Mouse (Mus musculus) liver, embryonic 13.5 days (tissue): Measurements from ENCODE around the gene Art1. TPM values are rescaled to one million over a fixed set of nuclear protein-coding genes. Genes with fewer than 3 reads are reported as not detected.

Experiments used
- ATAC-seq: fragments of 200-750 bp; cut with Nextera tagmentation; 2 replicates; pipeline ENCODE4 v1.8.0; 2017; ENCODE audit warnings: low read depth, mild to moderate bottlenecking, moderate number of reproducible peaks, moderate library complexity
- DNase-seq: peaks from one replicate; pipeline ENCODE4 v3.0.0; 2022
- H3K27ac ChIP-seq: fragments of 300-500 bp; sonication (generic); 2 replicates; pipeline ENCODE4 v1.5.1; 2015; ENCODE audit warnings: moderate library complexity, mild to moderate bottlenecking, inconsistent platforms
- H3K27me3 ChIP-seq: fragments of 300-500 bp; sonication (generic); 2 replicates; pipeline ENCODE4 v1.6.1; 2015; ENCODE audit warnings: mild to moderate bottlenecking, inconsistent platforms
- H3K36me3 ChIP-seq: fragments of 300-500 bp; sonication (generic); 2 replicates; pipeline ENCODE4 v1.6.1; 2015; ENCODE audit warnings: mild to moderate bottlenecking, inconsistent platforms
- H3K4me1 ChIP-seq: fragments of 300-500 bp; sonication (generic); replicated peaks from 2 replicates; pipeline ENCODE4 v1.6.1; 2015; ENCODE audit warnings: inconsistent platforms
- H3K4me2 ChIP-seq: fragments of 300-500 bp; sonication (generic); 2 replicates; pipeline ENCODE4 v1.6.1; 2015; ENCODE audit warnings: inconsistent platforms, mild to moderate bottlenecking, moderate library complexity
- H3K4me3 ChIP-seq: fragments of 300-500 bp; sonication (generic); replicated peaks from 2 replicates; pipeline ENCODE4 v1.5.1; 2015; ENCODE audit warnings: mild to moderate bottlenecking, inconsistent platforms
- H3K9ac ChIP-seq: fragments of 300-500 bp; sonication (generic); 2 replicates; pipeline ENCODE4 v1.6.1; 2015; ENCODE audit warnings: mild to moderate bottlenecking, inconsistent platforms
- H3K9me3 ChIP-seq: fragments of 300-500 bp; sonication (generic); replicated peaks from 2 replicates; pipeline ENCODE4 v1.6.1; 2016; ENCODE audit warnings: inconsistent platforms
- WGBS: fragments of 180-500 bp; shearing (Covaris S2); methylation state at CpG from one replicate; pipeline ENCODE4 v1.1.7; 2015; ENCODE audit not compliant: insufficient replicate concordance; 5-methylcytosine and 5-hydroxymethylcytosine counted together
- polyA plus RNA-seq: library from polyadenylated mRNA; unstranded; fragments of >200 nt; fragmentation: Nextera tagmentation; extraction: Ambion mirVana; gene quantifications from 2 replicates; pipeline ENCODE4 v1.2.1, GENCODE M21; 2015

Art1 gene
- polyA plus RNA-seq = 0.22 and 0.48 TPM in 2 replicates

DNA sequence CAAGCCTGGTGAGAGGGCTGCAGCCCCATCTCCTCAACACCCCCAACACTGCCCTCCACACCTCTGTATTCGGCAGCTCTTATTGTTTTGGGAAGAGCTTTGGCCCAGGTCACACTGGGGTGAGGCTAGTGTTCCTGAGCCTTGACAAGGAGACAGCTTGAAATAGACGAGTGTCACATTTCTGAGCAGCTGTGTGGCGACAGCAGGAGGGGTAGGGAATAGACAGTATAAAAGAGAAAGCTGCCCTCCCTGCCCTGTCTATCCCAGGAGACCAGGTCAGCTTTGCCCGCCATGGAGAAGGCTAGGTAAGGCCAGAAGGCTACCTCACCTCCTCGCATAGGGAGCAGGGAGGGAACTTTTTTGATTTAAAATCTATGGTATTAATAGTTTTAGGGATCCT, at the start of gene Art1:
Gene Art1 (plus strand): TSS at position 257 of the 400 bp plus-strand sequence.
- ATAC-seq (no peak), DNase-seq (no peak)
- peak within 1 kb of the TSS; percentile 73 for H3K4me2 ChIP-seq
- peaks cover 20% of the 10 kb centered on the region for H3K27me3 ChIP-seq
- no peaks in the 10 kb centered on the region for H3K9me3 ChIP-seq
- H3K4me1 ChIP-seq = peaks cover 42% of the 10 kb centered on the region
- 0 out of 2 replicates have a peak within 1 kb of the TSS, but pooled peaks have one; percentile 44 for H3K4me3 ChIP-seq
- no peak within 1 kb of the TSS for H3K27ac ChIP-seq
- 60% methylated on average over 5 of the region's 5 CpGs for WGBS
- no peak within 1 kb of the TSS for H3K9ac ChIP-seq
- no peaks in the 10 kb centered on the region for H3K36me3 ChIP-seq

DNA sequence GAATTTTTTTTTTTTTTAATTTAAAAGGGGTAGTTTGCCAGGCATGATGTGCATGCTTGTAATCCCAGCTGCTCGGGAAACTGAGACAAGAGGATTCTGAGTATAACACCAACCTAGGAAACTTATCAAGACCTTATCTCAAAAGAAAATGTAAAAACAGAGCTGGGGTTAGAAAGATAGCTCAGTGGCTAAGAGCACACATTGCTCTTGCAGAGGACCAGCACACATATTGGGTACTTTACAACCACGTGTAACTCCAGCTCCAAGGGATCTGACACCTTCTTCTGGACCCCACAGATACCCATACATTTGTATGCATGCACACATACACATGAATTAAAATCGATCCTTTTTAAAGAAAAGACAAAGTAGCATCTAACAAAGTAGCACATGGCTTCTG, 40.2 kb upstream of the Art1 start:
- no peaks in the 10 kb centered on the region for H3K27me3 ChIP-seq
- 0 out of 2 replicates have a peak overlapping the region, but pooled peaks have one; percentile 9 for H3K4me2 ChIP-seq
- no peak overlapping the region for H3K9ac ChIP-seq
- no peak overlapping the region for H3K4me3 ChIP-seq
- 38% methylated on average over 3 of the region's 3 CpGs for WGBS
- peaks cover 26% of the 10 kb centered on the region for H3K36me3 ChIP-seq
- peaks cover 44% of the 10 kb centered on the region for H3K4me1 ChIP-seq
- DNase-seq (no peak), ATAC-seq (no peak)
- H3K27ac ChIP-seq = no peak overlapping the region
- H3K9me3 ChIP-seq = no peaks in the 10 kb centered on the region

GRCm38 (mm10) chr7:102062203-102062602, 39.3 kb upstream of the Art1 start:
- WGBS = 71% methylated on average over 1 of the region's 1 CpGs
- DNase-seq (no peak), ATAC-seq (no peak)
- H3K27ac ChIP-seq = no peak overlapping the region
- H3K36me3 ChIP-seq = peaks cover 20% of the 10 kb centered on the region
- H3K4me2 ChIP-seq = 0 out of 2 replicates have a peak overlapping the region, but pooled peaks have one; percentile 9
- H3K9me3 ChIP-seq = no peaks in the 10 kb centered on the region
- H3K27me3 ChIP-seq = no peaks in the 10 kb centered on the region
- no peak overlapping the region for H3K4me3 ChIP-seq
- H3K9ac ChIP-seq = no peak overlapping the region
- peaks cover 52% of the 10 kb centered on the region for H3K4me1 ChIP-seq

- Histone ChIP-seq H3K27ac (no peak overlapping the region), H3K9ac (peak overlapping the region; percentile 79), H3K4me3 (peak overlapping the region; percentile 78), H3K4me2 (peak overlapping the region; percentile 77), H3K36me3 (peaks cover 18% of the 10 kb centered on the region), H3K9me3 (no peaks in the 10 kb centered on the region), H3K27me3 (no peaks in the 10 kb centered on the region), H3K4me1 (peaks cover 55% of the 10 kb centered on the region)
- 35% methylated on average over 9 of the region's 9 CpGs for WGBS
- no peak for ATAC-seq
- DNase-seq = no peak
Measured at GRCm38 (mm10) chr7:102063891-102064290, 37.7 kb upstream of the Art1 start.

- Histone ChIP-seq H3K27me3 (no peaks in the 10 kb centered on the region), H3K27ac (peak overlapping the region; percentile 62), H3K36me3 (peaks cover 11% of the 10 kb centered on the region), H3K4me1 (peaks cover 54% of the 10 kb centered on the region), H3K4me3 (peak overlapping the region; percentile 78), H3K4me2 (peak overlapping the region; percentile 77), H3K9me3 (no peaks in the 10 kb centered on the region), H3K9ac (peak overlapping the region; percentile 79)
- under 1% methylated on average over 9 of the region's 9 CpGs for WGBS
- ATAC-seq (no peak), DNase-seq (no peak)
Measured at GRCm38 (mm10) chr7:102064655-102065045, 36.9 kb upstream of the Art1 start.

- DNase-seq (peak; percentile 88), ATAC-seq (peak; percentile 98)
- peak within 1 kb of the TSS; percentile 79 for H3K9ac ChIP-seq
- H3K27ac ChIP-seq = peak within 1 kb of the TSS; percentile 62
- H3K9me3 ChIP-seq = no peaks in the 10 kb centered on the region
- H3K4me2 ChIP-seq = peak within 1 kb of the TSS; percentile 77
- WGBS = under 1% methylated on average over 56 of the region's 56 CpGs
- H3K4me1 ChIP-seq = peaks cover 54% of the 10 kb centered on the region
- H3K27me3 ChIP-seq = no peaks in the 10 kb centered on the region
- peaks cover 10% of the 10 kb centered on the region for H3K36me3 ChIP-seq
- peak within 1 kb of the TSS; percentile 78 for H3K4me3 ChIP-seq
Measured at GRCm38 (mm10) chr7:102065046-102065891, 36.3 kb upstream of the Art1 start, which contains the start of the genes Rnf121, Xndc1 and Xntrpc. Gene Rnf121 (minus strand): TSS chr7:102065469. Gene Xndc1 (plus strand): TSS chr7:102065511. Gene Xntrpc (plus strand): TSS chr7:102065713.

- peak overlapping the region; percentile 62; the same call in 1 of the 2 replicates for H3K27ac ChIP-seq
- no peak for DNase-seq
- 61% methylated on average over 6 of the region's 6 CpGs for WGBS
Measured at GRCm38 (mm10) chr7:102066363-102066762, 35.2 kb upstream of the Art1 start.

DNA sequence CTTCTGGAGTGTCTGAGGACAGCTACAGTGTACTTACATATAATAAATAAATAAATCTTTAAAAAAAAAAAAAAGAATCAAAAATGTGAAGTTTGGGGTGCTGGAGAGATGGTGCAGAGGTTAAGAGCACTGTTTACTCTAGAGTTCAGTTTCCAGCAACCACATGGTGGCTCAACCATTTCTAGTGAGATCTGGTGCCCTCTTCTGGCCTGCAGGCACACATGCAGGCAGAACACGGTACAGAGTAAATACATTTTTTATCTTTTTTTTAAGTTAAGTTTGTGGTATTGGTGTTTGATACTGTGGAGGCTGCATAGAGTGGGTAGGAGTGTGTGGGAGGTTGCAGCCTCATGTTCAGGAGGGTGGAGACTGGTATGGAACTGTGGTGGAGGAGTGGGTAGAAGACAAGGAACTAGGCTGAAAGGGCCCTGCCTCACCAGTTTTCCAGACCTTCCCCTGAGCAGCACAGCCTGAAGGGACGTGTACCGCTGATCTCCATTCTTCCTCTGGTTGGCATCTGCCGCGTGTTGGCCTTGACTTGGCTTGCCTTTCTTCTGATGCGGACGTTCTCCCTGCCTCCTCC, 24.7 kb upstream of the Art1 start:
- H3K9ac ChIP-seq = no peak overlapping the region
- peak; percentile 36; the same call in 1 of the 2 replicates for ATAC-seq
- no peak overlapping the region for H3K4me2 ChIP-seq
- H3K9me3 ChIP-seq = no peaks in the 10 kb centered on the region
- H3K4me1 ChIP-seq = no peaks in the 10 kb centered on the region
- H3K36me3 ChIP-seq = peaks cover 90% of the 10 kb centered on the region
- no peak overlapping the region for H3K27ac ChIP-seq
- H3K4me3 ChIP-seq = no peak overlapping the region
- WGBS = 73% methylated on average over 7 of the region's 7 CpGs
- no peaks in the 10 kb centered on the region for H3K27me3 ChIP-seq
- DNase-seq = no peak

More at GRCm38 (mm10) chr7:102066363-102066762, 35.2 kb upstream of the Art1 start:
- ATAC-seq = no peak
- H3K9me3 ChIP-seq = no peaks in the 10 kb centered on the region
- peak overlapping the region; percentile 77 for H3K4me2 ChIP-seq
- no peaks in the 10 kb centered on the region for H3K27me3 ChIP-seq
- H3K36me3 ChIP-seq = peaks cover 18% of the 10 kb centered on the region
- peak overlapping the region; percentile 78 for H3K4me3 ChIP-seq
- H3K4me1 ChIP-seq = peaks cover 46% of the 10 kb centered on the region
- peak overlapping the region; percentile 79 for H3K9ac ChIP-seq

DNA sequence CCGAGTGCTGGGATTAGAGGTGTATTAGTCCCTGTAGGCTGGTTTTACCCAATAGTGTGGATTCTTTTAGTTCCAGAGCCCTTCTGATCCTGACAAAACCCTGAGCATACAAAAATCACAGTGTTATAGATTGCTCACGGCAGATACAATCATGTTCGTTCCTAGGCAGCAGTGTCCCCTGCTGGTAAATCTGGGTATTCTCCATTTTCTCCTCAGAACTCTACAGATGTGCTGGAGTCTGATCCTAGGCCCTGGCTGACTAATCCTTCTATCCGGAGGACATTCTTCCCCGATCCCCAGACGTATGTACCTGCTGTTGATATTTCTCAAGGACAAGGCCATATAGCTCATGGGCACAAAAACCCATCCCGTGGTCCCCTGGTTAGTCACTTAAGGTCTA, 23.0 kb upstream of the Art1 start:
- ATAC-seq (no peak), DNase-seq (no peak)
- WGBS = 74% methylated on average over 7 of the region's 7 CpGs
- Histone ChIP-seq H3K36me3 (peaks cover 93% of the 10 kb centered on the region), H3K9ac (no peak overlapping the region), H3K4me2 (no peak overlapping the region), H3K9me3 (no peaks in the 10 kb centered on the region), H3K4me3 (no peak overlapping the region), H3K27ac (no peak overlapping the region), H3K4me1 (no peaks in the 10 kb centered on the region), H3K27me3 (no peaks in the 10 kb centered on the region)

GRCm38 (mm10) chr7:102080311-102080710, 21.2 kb upstream of the Art1 start:
- Histone ChIP-seq H3K9me3 (no peaks in the 10 kb centered on the region), H3K27me3 (no peaks in the 10 kb centered on the region), H3K4me2 (no peak overlapping the region), H3K4me1 (no peaks in the 10 kb centered on the region), H3K36me3 (peaks cover 88% of the 10 kb centered on the region), H3K4me3 (no peak overlapping the region), H3K9ac (no peak overlapping the region), H3K27ac (no peak overlapping the region)
- 80% methylated on average over 8 of the region's 8 CpGs for WGBS
- ATAC-seq (no peak), DNase-seq (no peak)

DNA sequence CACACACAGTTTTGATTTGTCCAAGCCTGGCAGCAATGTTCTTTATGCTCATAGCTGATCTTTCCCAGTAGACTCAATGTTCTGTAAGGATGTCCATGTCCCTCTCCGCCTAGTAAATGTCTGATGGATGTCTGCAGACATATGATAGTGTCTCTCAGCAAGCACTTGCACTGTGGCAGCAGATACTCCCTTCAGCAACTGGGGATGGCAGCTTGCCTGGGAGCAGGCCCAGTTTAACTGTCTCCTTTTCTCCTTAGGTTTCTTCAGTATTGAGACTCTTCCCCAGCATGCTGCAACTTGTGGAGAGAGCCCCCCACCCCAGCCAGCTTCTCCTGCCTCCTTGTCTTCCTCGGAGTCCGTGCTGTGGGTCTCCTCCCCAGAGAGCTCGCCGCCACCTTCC, 19.8 kb upstream of the Art1 start:
- Histone ChIP-seq H3K27ac (no peak overlapping the region), H3K36me3 (peaks cover 75% of the 10 kb centered on the region), H3K4me1 (no peaks in the 10 kb centered on the region), H3K4me2 (no peak overlapping the region), H3K27me3 (no peaks in the 10 kb centered on the region), H3K4me3 (no peak overlapping the region), H3K9ac (no peak overlapping the region), H3K9me3 (no peaks in the 10 kb centered on the region)
- 81% methylated on average over 5 of the region's 5 CpGs for WGBS
- DNase-seq (no peak), ATAC-seq (no peak)
